Mouse (Mus musculus) heart, embryonic 16.5 days (tissue): ENCODE data around the gene 2210016L21Rik. TPM values are rescaled to one million over a fixed set of nuclear protein-coding genes. Genes with fewer than 3 reads are reported as not detected.
"Not testable (repeated sequence)": the region's sequence is repeated elsewhere in the genome, so short reads cannot be mapped to it uniquely, and the experiment has no call there.

Experiments used
- ATAC-seq: fragments of 200-750 bp; cut with Nextera tagmentation; replicated peaks from 2 replicates; pipeline ENCODE4 v1.8.0; 2017; ENCODE audit warnings: moderate number of reproducible peaks; ENCODE audit not compliant: insufficient read depth, low FRiP score; ENCODE audit errors: extremely low read depth
- H3K27ac ChIP-seq: fragments of 300-500 bp; sonication (generic); 2 replicates; pipeline ENCODE4 v1.5.1; 2014; ENCODE audit warnings: mild to moderate bottlenecking, low read length, control low read depth, moderate library complexity
- H3K27me3 ChIP-seq: fragments of 300-500 bp; sonication (generic); 2 replicates; pipeline ENCODE4 v1.6.1; 2014; ENCODE audit warnings: low read length, mixed read lengths; ENCODE audit not compliant: control insufficient read depth, insufficient read depth
- H3K36me3 ChIP-seq: fragments of 300-500 bp; sonication (generic); 2 replicates; pipeline ENCODE4 v1.6.1; 2014; ENCODE audit not compliant: control insufficient read depth, insufficient read depth
- H3K4me1 ChIP-seq: fragments of 300-500 bp; sonication (generic); 2 replicates; pipeline ENCODE4 v1.6.1; 2014; ENCODE audit warnings: low read length, mixed read lengths; ENCODE audit not compliant: control insufficient read depth, insufficient read depth
- H3K4me2 ChIP-seq: fragments of 300-500 bp; sonication (generic); 2 replicates; pipeline ENCODE4 v1.6.1; 2014; ENCODE audit warnings: low read depth, mild to moderate bottlenecking, control low read depth, low read length
- H3K4me3 ChIP-seq: fragments of 300-500 bp; sonication (generic); 2 replicates; pipeline ENCODE4 v1.5.1; 2014; ENCODE audit warnings: mild to moderate bottlenecking, control low read depth, low read length
- H3K9ac ChIP-seq: fragments of 300-500 bp; sonication (generic); 2 replicates; pipeline ENCODE4 v1.6.1; 2014; ENCODE audit warnings: low read length, control low read depth
- H3K9me3 ChIP-seq: fragments of 300-500 bp; sonication (generic); replicated peaks from 2 replicates; pipeline ENCODE4 v1.6.1; 2016; ENCODE audit warnings: low read length; ENCODE audit not compliant: control insufficient read depth
- WGBS: fragments of 180-500 bp; shearing (Covaris S2); extraction: QIAGEN DNeasy Blood & Tissue Kit; methylation state at CpG from one replicate; pipeline ENCODE4 v1.1.7; 2014; 5-methylcytosine and 5-hydroxymethylcytosine counted together
- polyA plus RNA-seq: library from polyadenylated mRNA; unstranded; fragments of >200 nt; fragmentation: Nextera tagmentation; extraction: Ambion mirVana; gene quantifications from 2 replicates; pipeline ENCODE4 v1.2.1, GENCODE M21; 2015

2210016L21Rik gene
- polyA plus RNA-seq, 1 experiment from 2014 or later: 32.6 TPM

GRCm38 (mm10) chr5:114914855-114915254, 27.1 kb upstream of the 2210016L21Rik start:
- Histone ChIP-seq H3K9ac (no peak overlapping the region), H3K4me2 (no peak overlapping the region), H3K27ac (no peak overlapping the region), H3K27me3 (no peaks in the 10 kb centered on the region), H3K4me1 (no peaks in the 10 kb centered on the region), H3K36me3 (no peaks in the 10 kb centered on the region), H3K4me3 (no peak overlapping the region), H3K9me3 (no peaks in the 10 kb centered on the region)
- ATAC-seq: no peak
- 66% methylated on average over 8 of the region's 8 CpGs for WGBS

- ATAC-seq: no peak
- Histone ChIP-seq H3K36me3 (no peaks in the 10 kb centered on the region), H3K4me3 (no peak overlapping the region), H3K4me2 (no peak overlapping the region), H3K27me3 (no peaks in the 10 kb centered on the region), H3K9me3 (no peaks in the 10 kb centered on the region), H3K27ac (no peak overlapping the region), H3K4me1 (no peaks in the 10 kb centered on the region), H3K9ac (no peak overlapping the region)
- WGBS: 65% methylated on average over 5 of the region's 5 CpGs
Measured at GRCm38 (mm10) chr5:114915854-114916253, 26.1 kb upstream of the 2210016L21Rik start.

GRCm38 (mm10) chr5:114916777-114917176, 25.2 kb upstream of the 2210016L21Rik start:
- no peak for ATAC-seq
- Histone ChIP-seq H3K27me3 (no peaks in the 10 kb centered on the region), H3K4me2 (no peak overlapping the region), H3K4me3 (no peak overlapping the region), H3K4me1 (no peaks in the 10 kb centered on the region), H3K9me3 (no peaks in the 10 kb centered on the region), H3K27ac (no peak overlapping the region), H3K9ac (no peak overlapping the region), H3K36me3 (no peaks in the 10 kb centered on the region)
- 62% methylated on average over 4 of the region's 4 CpGs for WGBS

DNA sequence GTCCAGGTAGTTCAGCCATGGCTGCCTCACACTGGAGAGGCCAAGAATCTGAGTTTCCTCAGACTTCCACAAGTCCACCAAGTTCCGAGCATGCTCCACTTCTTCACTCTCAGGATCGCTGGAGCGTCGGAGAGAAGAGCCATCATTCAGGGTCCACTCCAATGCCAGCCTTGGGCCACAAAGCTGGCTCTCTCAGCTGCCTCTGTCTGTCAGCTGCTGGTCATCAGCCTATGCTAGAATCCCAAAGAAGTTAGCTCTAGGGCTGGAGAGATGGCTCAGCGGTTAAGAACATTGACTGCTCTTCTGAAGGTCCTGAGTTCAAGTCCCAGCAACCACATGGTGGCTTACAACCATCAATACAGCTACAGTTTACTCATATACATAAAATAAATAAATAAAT, 24.6 kb upstream of the 2210016L21Rik start:
- H3K4me3 ChIP-seq, H3K9ac ChIP-seq, H3K9me3 ChIP-seq, H3K4me2 ChIP-seq, H3K36me3 ChIP-seq, H3K27me3 ChIP-seq, H3K27ac ChIP-seq, ATAC-seq, H3K4me1 ChIP-seq: not testable (repeated sequence)
- WGBS: 87% methylated on average over 5 of the region's 5 CpGs

- Histone ChIP-seq H3K9ac (no peak overlapping the region), H3K9me3 (no peaks in the 10 kb centered on the region), H3K4me3 (no peak overlapping the region), H3K4me1 (0 out of 2 replicates have a peak, but pooled peaks cover 2% of the 10 kb centered on the region), H3K36me3 (no peaks in the 10 kb centered on the region), H3K27ac (no peak overlapping the region), H3K27me3 (no peaks in the 10 kb centered on the region), H3K4me2 (no peak overlapping the region)
- 0 out of 2 replicates have a peak, but pooled peaks have one; percentile 28 for ATAC-seq
- WGBS: 60% methylated on average over 19 of the region's 19 CpGs
Measured at GRCm38 (mm10) chr5:114921551-114922365, 20.2 kb upstream of the 2210016L21Rik start.

- Histone ChIP-seq H3K27me3 (no peaks in the 10 kb centered on the region), H3K36me3 (no peaks in the 10 kb centered on the region), H3K27ac (no peak overlapping the region), H3K4me2 (no peak overlapping the region), H3K9me3 (no peaks in the 10 kb centered on the region), H3K9ac (no peak overlapping the region), H3K4me3 (no peak overlapping the region), H3K4me1 (0 out of 2 replicates have a peak, but pooled peaks cover 2% of the 10 kb centered on the region)
- WGBS: 58% methylated on average over 10 of the region's 10 CpGs
- no peak for ATAC-seq
Measured at GRCm38 (mm10) chr5:114922366-114922731, 19.6 kb upstream of the 2210016L21Rik start.

- Histone ChIP-seq H3K27ac (no peak within 1 kb of the TSS), H3K9me3 (no peaks in the 10 kb centered on the region), H3K9ac (peak within 1 kb of the TSS; percentile 46), H3K4me2 (peak within 1 kb of the TSS; percentile 63), H3K4me1 (0 out of 2 replicates have a peak, but pooled peaks cover 2% of the 10 kb centered on the region), H3K4me3 (peak within 1 kb of the TSS; percentile 48), H3K36me3 (no peaks in the 10 kb centered on the region), H3K27me3 (no peaks in the 10 kb centered on the region)
- 31% methylated on average over 15 of the region's 15 CpGs for WGBS
- no peak for ATAC-seq
Measured at GRCm38 (mm10) chr5:114922998-114923473, 18.9 kb upstream of the 2210016L21Rik start, which contains the start of gene Oasl1. TSS of gene Oasl1 (plus strand) at chr5:114923240.

GRCm38 (mm10) chr5:114926153-114926684, 15.7 kb upstream of the 2210016L21Rik start:
- 0 out of 2 replicates have a peak, but pooled peaks cover 2% of the 10 kb centered on the region for H3K4me1 ChIP-seq
- no peak overlapping the region for H3K4me2 ChIP-seq
- WGBS: 65% methylated on average over 1 of the region's 1 CpGs
- no peak overlapping the region for H3K27ac ChIP-seq
- H3K36me3 ChIP-seq: no peaks in the 10 kb centered on the region
- H3K27me3 ChIP-seq: no peaks in the 10 kb centered on the region
- H3K9me3 ChIP-seq: no peaks in the 10 kb centered on the region
- no peak overlapping the region for H3K9ac ChIP-seq
- ATAC-seq: no peak
- no peak overlapping the region for H3K4me3 ChIP-seq

DNA sequence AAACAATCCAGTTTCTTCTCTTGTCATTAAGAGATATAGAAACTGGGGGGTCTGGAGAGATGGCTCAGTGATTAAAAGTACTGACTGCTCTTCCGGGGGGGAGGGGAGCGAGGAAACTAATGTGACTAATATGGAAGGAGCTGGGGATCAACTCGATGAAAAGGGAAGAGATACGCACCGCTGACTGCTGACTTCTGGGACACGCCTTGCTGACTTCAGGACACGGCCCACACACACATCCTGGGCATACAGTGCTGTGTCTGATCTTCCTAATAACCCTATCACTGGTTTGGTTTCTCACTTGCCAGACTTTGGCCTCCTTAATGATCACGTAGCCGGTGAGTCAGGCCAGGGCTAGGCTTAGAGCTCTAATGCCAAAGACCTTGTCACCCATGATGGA, 15.2 kb upstream of the 2210016L21Rik start:
- WGBS: 80% methylated on average over 9 of the region's 9 CpGs
- no peak overlapping the region for H3K4me3 ChIP-seq
- no peak for ATAC-seq
- no peak overlapping the region for H3K9ac ChIP-seq
- 0 out of 2 replicates have a peak, but pooled peaks cover 2% of the 10 kb centered on the region for H3K4me1 ChIP-seq
- no peaks in the 10 kb centered on the region for H3K27me3 ChIP-seq
- no peak overlapping the region for H3K27ac ChIP-seq
- H3K9me3 ChIP-seq: no peaks in the 10 kb centered on the region
- no peaks in the 10 kb centered on the region for H3K36me3 ChIP-seq
- H3K4me2 ChIP-seq: no peak overlapping the region
